Mouse (Mus musculus) megakaryocyte, embryonic 14.5 days (primary cell): Measurements from ENCODE around the gene Tbck.

Source experiments
- FLI1 ChIP-seq: IDR thresholded peaks from 2 replicates; pipeline ENCODE4 v1.6.1; 2012; ENCODE audit warnings: low read length, inconsistent platforms, mixed read lengths
- GATA1 ChIP-seq: IDR thresholded peaks from 3 replicates; pipeline ENCODE4 v1.6.1; 2012; ENCODE audit warnings: mixed read lengths, low read length, inconsistent platforms, borderline replicate concordance

DNA sequence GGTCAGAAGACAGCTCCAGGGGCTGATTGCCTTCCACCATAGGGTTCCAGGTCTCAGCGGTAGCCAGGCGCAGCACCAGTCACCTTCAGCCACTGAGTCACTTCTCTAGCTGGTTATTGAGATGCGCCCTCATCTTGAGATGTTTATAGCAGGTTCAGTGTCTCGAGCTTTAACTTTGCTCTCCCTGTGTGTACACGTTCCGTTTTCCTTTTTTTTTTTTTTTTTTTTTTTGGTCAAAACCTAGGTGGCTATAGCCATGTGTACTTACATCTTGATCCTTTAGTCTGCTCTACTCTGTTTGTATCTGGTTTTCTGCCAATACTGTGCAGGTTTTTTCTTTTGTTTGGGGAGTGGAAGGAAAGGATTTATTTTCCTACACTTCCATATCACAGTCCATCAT, 100.8 kb downstream of the Tbck start:
- TF ChIP-seq GATA1 (no peak), FLI1 (no peak)
